Mouse (Mus musculus): ENCODE results near the gene Ndufaf7.

- TF ChIP-seq CTCF (IDR thresholded peaks at IDR 0.05; ENCODE audit: borderline replicate concordance, control insufficient read depth, extremely low read depth, insufficient read depth, low read length, poor library complexity) (no peak), POLR2A (IDR thresholded peaks at IDR 0.05; ENCODE audit: control insufficient read depth, extremely low read depth, insufficient read depth, low read length, poor library complexity) (no peak)
Measured at GRCm38 (mm10) chr17:78917696-78918095, 19.2 kb upstream of the Ndufaf7 start.
